ENCODE assay signal across 12 mouse cellular contexts in genomic region chr8:8574521-8575499, GRCm38 (mm10).
DNase-seq lines count a peak whose midpoint lies in the region; ATAC-seq lines count a peak whose summit lies in the region.
"Had no signal": no experiment of that assay in that cellular context is flagged by ENCODE, and none has a peak within 500 bp of the region (broad histone marks: within the 10 kb centered on the region; RNA-seq: fewer than 3 reads in every experiment).

No protein-coding gene starts in this region.

- H3K4me1 ChIP-seq in hindbrain, embryonic 10.5 days (replicated peaks): peaks cover 66% of the 10 kb centered on the region
- peaks cover 30% of the 10 kb centered on the region for H3K4me1 ChIP-seq in midbrain, embryonic 14.5 days (ENCODE audit: control insufficient read depth, insufficient read depth, low read length)
- H3K4me1 ChIP-seq in intestine, embryonic 16.5 days (ENCODE audit: control insufficient read depth, insufficient read depth, low read length): no peaks in the 10 kb centered on the region; the same call in 1 of the 2 replicates
- H3K4me1 ChIP-seq: limb, embryonic 12.5 days had no signal

- intact Hi-C loops in left cerebral cortex, postnatal 4 days (cut with DNase I): no loop called here

- H3K9me3 ChIP-seq in hindbrain, embryonic 10.5 days: peaks cover 4% of the 10 kb centered on the region; the same call in 1 of the 2 replicates
- no peaks in the 10 kb centered on the region for H3K9me3 ChIP-seq in midbrain, embryonic 14.5 days (ENCODE audit: control insufficient read depth, low read length)
- H3K9me3 ChIP-seq in intestine, embryonic 16.5 days (ENCODE audit: control insufficient read depth, low read length): no peaks in the 10 kb centered on the region
- H3K9me3 ChIP-seq: limb, embryonic 12.5 days had no signal

- ATAC-seq in midbrain, embryonic 14.5 days (ENCODE audit: low FRiP score, low TSS enrichment): peak; percentile 79; the same call in 1 of the 2 replicates
- ATAC-seq in intestine, embryonic 16.5 days: no peak
- ATAC-seq in monocyte, adult 5-6 weeks (replicated peaks; ENCODE audit: insufficient number of reproducible peaks, low FRiP score, low TSS enrichment, poor library complexity, severe bottlenecking): no peak
- ATAC-seq in activated CD4-positive, CD25-positive, alpha-beta regulatory T cell, adult 4 months: no peak

- peak overlapping the region; percentile 73 for H3K27ac ChIP-seq in hindbrain, embryonic 10.5 days
- H3K27ac ChIP-seq in midbrain, embryonic 14.5 days (replicated peaks; ENCODE audit: low read depth, low read length): no peak overlapping the region
- H3K27ac ChIP-seq in intestine, embryonic 16.5 days (ENCODE audit: low read length): no peak overlapping the region
- H3K27ac ChIP-seq: limb, embryonic 12.5 days had no signal

- WGBS in hindbrain, embryonic 10.5 days: 31% methylated on average over 19 of the region's 19 CpGs
- 4% methylated on average over 19 of the region's 19 CpGs for WGBS in midbrain, embryonic 14.5 days
- 77% methylated on average over 19 of the region's 19 CpGs for WGBS in intestine, embryonic 16.5 days

- H3K36me3 ChIP-seq in hindbrain, embryonic 10.5 days: no peaks in the 10 kb centered on the region
- no peaks in the 10 kb centered on the region for H3K36me3 ChIP-seq in midbrain, embryonic 14.5 days (ENCODE audit: control insufficient read depth, insufficient read depth, low read length)
- no peaks in the 10 kb centered on the region for H3K36me3 ChIP-seq in intestine, embryonic 16.5 days (ENCODE audit: control insufficient read depth, insufficient read depth, low read length)
- H3K36me3 ChIP-seq: limb, embryonic 12.5 days had no signal

- peaks cover 33% of the 10 kb centered on the region for H3K27me3 ChIP-seq in hindbrain, embryonic 10.5 days (ENCODE audit: insufficient read depth, poor library complexity, severe bottlenecking)
- peaks cover 21% of the 10 kb centered on the region for H3K27me3 ChIP-seq in midbrain, embryonic 14.5 days (ENCODE audit: control insufficient read depth, insufficient read depth, low read length)
- H3K27me3 ChIP-seq in intestine, embryonic 16.5 days (replicated peaks; ENCODE audit: control insufficient read depth, insufficient read depth, low read length): no peaks in the 10 kb centered on the region
- H3K27me3 ChIP-seq: limb, embryonic 12.5 days had no signal

- 0 out of 2 replicates have a peak overlapping the region, but pooled peaks have one; percentile 9 for H3K4me3 ChIP-seq in hindbrain, embryonic 10.5 days
- H3K4me3 ChIP-seq in midbrain, embryonic 14.5 days (replicated peaks; ENCODE audit: low read depth, low read length): no peak overlapping the region
- no peak overlapping the region for H3K4me3 ChIP-seq in intestine, embryonic 16.5 days (ENCODE audit: low read length)
- H3K4me3 ChIP-seq: limb, embryonic 12.5 days had no signal

- peak overlapping the region; percentile 16 for H3K4me2 ChIP-seq in midbrain, embryonic 14.5 days (ENCODE audit: low read length)
- no peak overlapping the region for H3K4me2 ChIP-seq in intestine, embryonic 16.5 days (ENCODE audit: low read depth, low read length)
- H3K4me2 ChIP-seq: limb, embryonic 12.5 days had no signal

- peak; percentile 29 for DNase-seq in left cerebral cortex, postnatal 4 days
- DNase-seq in left cerebral cortex, adult 18-20 months (ENCODE audit: low spot score in 2 of 2): no peak
- peak; percentile 82 for DNase-seq in hindbrain, embryonic 10.5 days (ENCODE audit: low spot score)
- DNase-seq in midbrain, embryonic 14.5 days: peak; percentile 87
- no peak for DNase-seq in spleen, adult 18-20 months
- DNase-seq: gastrocnemius, postnatal 10 days; kidney, adult 11 months; lung, adult 2 months had no signal

- H3K9ac ChIP-seq in midbrain, embryonic 14.5 days (replicated peaks; ENCODE audit: low read length): no peak overlapping the region
- H3K9ac ChIP-seq in intestine, embryonic 16.5 days (ENCODE audit: low read depth, low read length): no peak overlapping the region
- H3K9ac ChIP-seq: limb, embryonic 12.5 days had no signal

Comparison
In these comparisons a context has a peak if more than half of its experiments do, and no peak if none do; other contexts are left out.
1. DNase-seq: peak in left cerebral cortex, postnatal 4 days (single experiment), hindbrain, embryonic 10.5 days (single experiment) and midbrain, embryonic 14.5 days (single experiment); none in left cerebral cortex, adult 18-20 months (0 of 2) and spleen, adult 18-20 months (0 of 2).